Mouse (Mus musculus): ENCODE data around the gene Cacna1i. TPM values are rescaled to one million over a fixed set of nuclear protein-coding genes. Genes with fewer than 3 reads are reported as not detected.

Gene Cacna1i
- polyA plus RNA-seq, 1 experiment from 2014 or later, result 0.32 TPM

DNA sequence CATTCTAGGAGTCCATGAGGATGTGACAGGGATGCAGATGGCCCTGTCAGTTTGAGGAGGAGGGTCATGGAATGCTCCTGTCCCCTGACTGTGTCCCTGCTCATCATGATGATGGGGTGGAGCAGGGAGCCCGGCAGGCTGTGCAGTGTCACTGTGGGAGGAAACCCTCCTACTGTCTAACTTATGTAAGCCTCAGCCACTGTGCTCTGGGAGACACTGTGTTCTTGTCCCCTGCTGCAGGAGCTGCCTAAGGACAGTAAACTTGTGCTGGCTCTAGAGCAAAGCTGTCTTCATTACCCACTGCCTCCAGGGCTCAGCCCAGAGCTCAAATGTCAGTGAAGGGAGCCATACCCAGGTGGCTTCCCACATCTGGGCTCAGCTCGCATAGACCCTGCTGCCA, 131.1 kb downstream of the Cacna1i start:
- no peak overlapping the region for H3K4me3 ChIP-seq (replicated peaks)
- WGBS, result 79% methylated on average over 2 of the region's 2 CpGs
- no peak overlapping the region for H3K9ac ChIP-seq (replicated peaks)
- no peak overlapping the region for H3K27ac ChIP-seq
- no peaks in the 10 kb centered on the region for H3K4me1 ChIP-seq (replicated peaks)
- H3K4me2 ChIP-seq (replicated peaks), result no peak overlapping the region
- no peaks in the 10 kb centered on the region for H3K9me3 ChIP-seq
- H3K36me3 ChIP-seq, result no peaks in the 10 kb centered on the region
- ATAC-seq, result no peak
- H3K27me3 ChIP-seq, result peaks cover 4% of the 10 kb centered on the region; the same call in 1 of the 2 replicates

GRCm38 (mm10) chr15:80430324-80430723, 143.3 kb downstream of the Cacna1i start:
- H3K9me3 ChIP-seq, result no peaks in the 10 kb centered on the region
- 0 out of 2 replicates have a peak, but pooled peaks have one; percentile 48 for ATAC-seq
- no peak overlapping the region for H3K4me2 ChIP-seq (replicated peaks)
- no peak overlapping the region for H3K9ac ChIP-seq (replicated peaks)
- H3K27ac ChIP-seq, result 0 out of 2 replicates have a peak overlapping the region, but pooled peaks have one; percentile 14
- peaks cover 9% of the 10 kb centered on the region; the same call in 1 of the 2 replicates for H3K4me1 ChIP-seq (replicated peaks)
- WGBS, result 59% methylated on average over 11 of the region's 11 CpGs
- H3K36me3 ChIP-seq, result no peaks in the 10 kb centered on the region
- no peak overlapping the region for H3K4me3 ChIP-seq (replicated peaks)
- no peaks in the 10 kb centered on the region for H3K27me3 ChIP-seq

GRCm38 (mm10) chr15:80436961-80437360, 149.9 kb downstream of the Cacna1i start:
- Histone ChIP-seq H3K4me3 (replicated peaks) (no peak overlapping the region), H3K27ac (no peak overlapping the region), H3K27me3 (no peaks in the 10 kb centered on the region), H3K4me2 (replicated peaks) (no peak overlapping the region), H3K36me3 (no peaks in the 10 kb centered on the region), H3K9ac (replicated peaks) (no peak overlapping the region), H3K9me3 (no peaks in the 10 kb centered on the region), H3K4me1 (replicated peaks) (peaks cover 4% of the 10 kb centered on the region)
- WGBS, result 82% methylated on average over 5 of the region's 5 CpGs
- ATAC-seq, result no peak

- no peaks in the 10 kb centered on the region for H3K9me3 ChIP-seq
- no peak for ATAC-seq
- H3K27ac ChIP-seq, result no peak overlapping the region
- no peak overlapping the region for H3K4me3 ChIP-seq (replicated peaks)
- H3K36me3 ChIP-seq, result no peaks in the 10 kb centered on the region
- peaks cover 4% of the 10 kb centered on the region for H3K4me1 ChIP-seq (replicated peaks)
- no peak overlapping the region for H3K4me2 ChIP-seq (replicated peaks)
- H3K27me3 ChIP-seq, result no peaks in the 10 kb centered on the region
- no peak overlapping the region for H3K9ac ChIP-seq (replicated peaks)
- 48% methylated on average over 9 of the region's 9 CpGs for WGBS
Observed at GRCm38 (mm10) chr15:80437996-80438395, 151.0 kb downstream of the Cacna1i start.

GRCm38 (mm10) chr15:80438423-80438822, 151.4 kb downstream of the Cacna1i start:
- H3K9ac ChIP-seq (replicated peaks), result no peak overlapping the region
- H3K4me3 ChIP-seq (replicated peaks), result no peak overlapping the region
- 74% methylated on average over 9 of the region's 9 CpGs for WGBS
- H3K4me2 ChIP-seq (replicated peaks), result no peak overlapping the region
- H3K27me3 ChIP-seq, result no peaks in the 10 kb centered on the region
- no peaks in the 10 kb centered on the region for H3K36me3 ChIP-seq
- 0 out of 2 replicates have a peak, but pooled peaks have one; percentile 45 for ATAC-seq
- peaks cover 4% of the 10 kb centered on the region for H3K4me1 ChIP-seq (replicated peaks)
- H3K9me3 ChIP-seq, result no peaks in the 10 kb centered on the region
- peak overlapping the region; percentile 44; the same call in 1 of the 2 replicates for H3K27ac ChIP-seq

DNA sequence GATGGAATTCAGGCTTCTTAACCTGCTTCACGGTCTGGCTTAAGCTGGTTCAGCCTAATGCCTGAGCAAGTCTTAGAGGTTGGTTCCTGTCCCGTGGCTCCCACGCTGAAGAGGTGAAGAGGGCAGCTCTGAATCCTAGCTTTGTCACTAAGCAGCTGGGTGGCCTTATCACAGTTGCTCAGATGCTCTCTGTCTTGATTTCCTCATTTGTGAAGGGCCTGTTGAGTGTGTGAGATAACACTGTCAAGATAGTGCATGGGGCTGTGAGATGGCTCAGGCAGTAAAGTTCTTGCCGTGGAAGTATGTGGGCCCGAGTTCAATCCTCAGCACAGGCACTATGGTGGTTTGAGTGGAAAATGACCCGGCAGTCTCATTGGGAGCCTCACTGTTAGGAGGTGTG, 153.2 kb downstream of the Cacna1i start:
- H3K27me3 ChIP-seq, result no peaks in the 10 kb centered on the region
- H3K4me2 ChIP-seq (replicated peaks), result no peak overlapping the region
- H3K4me1 ChIP-seq (replicated peaks), result peaks cover 4% of the 10 kb centered on the region
- H3K9me3 ChIP-seq, result no peaks in the 10 kb centered on the region
- no peaks in the 10 kb centered on the region for H3K36me3 ChIP-seq
- no peak overlapping the region for H3K9ac ChIP-seq (replicated peaks)
- ATAC-seq, result no peak
- WGBS, result 89% methylated on average over 6 of the region's 6 CpGs
- no peak overlapping the region for H3K27ac ChIP-seq
- no peak overlapping the region for H3K4me3 ChIP-seq (replicated peaks)

DNA sequence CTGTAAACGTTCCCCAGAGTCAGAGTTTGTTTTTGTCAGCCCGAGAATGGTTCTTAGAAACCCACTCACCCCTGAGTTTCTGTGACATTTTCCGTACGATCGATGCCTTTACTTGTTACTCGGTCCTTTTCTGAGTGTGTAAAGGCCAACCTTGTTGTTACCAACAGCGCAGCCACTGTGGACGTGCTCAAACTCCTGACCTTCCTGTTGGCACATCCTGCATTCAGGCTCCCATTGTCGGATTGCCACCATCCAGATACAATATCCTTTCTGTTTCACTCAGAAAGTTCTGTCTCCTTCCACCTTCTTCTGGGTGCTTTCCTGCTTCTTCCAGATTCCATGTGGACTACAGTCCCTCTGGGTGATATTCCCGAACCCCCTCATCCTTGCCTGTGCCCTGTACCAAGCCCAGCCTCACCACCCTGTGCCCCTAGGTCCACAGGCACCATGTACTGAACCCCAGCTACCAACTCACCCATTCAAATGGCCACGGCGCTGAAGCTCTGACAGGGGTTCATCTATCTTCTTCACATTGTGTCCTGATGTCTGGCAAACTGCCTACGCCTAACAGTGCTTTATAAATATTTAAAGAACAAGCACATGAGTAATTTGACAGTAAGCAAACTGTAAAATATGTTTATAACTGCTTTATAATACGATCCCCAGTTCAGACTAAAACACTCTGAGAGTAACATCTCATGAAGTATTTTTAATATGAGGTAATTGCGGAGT, 159.1 kb downstream of the Cacna1i start:
- no peaks in the 10 kb centered on the region for H3K4me1 ChIP-seq (replicated peaks)
- no peaks in the 10 kb centered on the region for H3K27me3 ChIP-seq
- no peak overlapping the region for H3K9ac ChIP-seq (replicated peaks)
- WGBS, result 83% methylated on average over 15 of the region's 15 CpGs
- no peaks in the 10 kb centered on the region for H3K36me3 ChIP-seq
- no peak overlapping the region for H3K4me3 ChIP-seq (replicated peaks)
- H3K27ac ChIP-seq, result no peak overlapping the region
- ATAC-seq, result no peak
- H3K9me3 ChIP-seq, result no peaks in the 10 kb centered on the region
- H3K4me2 ChIP-seq (replicated peaks), result no peak overlapping the region

Other genes starting within 250 kb of the Cacna1i start
- gene Syngr1, start 195.9 kb upstream of the Cacna1i start, polyA plus RNA-seq (2015; fragmentation: Nextera tagmentation; extraction: Ambion mirVana), result 20.6 and 26.2 TPM in 2 replicates
- 608 and 612 TPM in 2 replicates for gene Rpl3, start 195.4 kb upstream of the Cacna1i start, polyA plus RNA-seq (2015; fragmentation: Nextera tagmentation; extraction: Ambion mirVana)
- 41.1 and 43.0 TPM in 2 replicates for gene Tab1, start 154.1 kb upstream of the Cacna1i start, polyA plus RNA-seq (2015; fragmentation: Nextera tagmentation; extraction: Ambion mirVana)
- 11.4 and 12.3 TPM in 2 replicates for gene Mgat3, start 113.5 kb upstream of the Cacna1i start, polyA plus RNA-seq (2015; fragmentation: Nextera tagmentation; extraction: Ambion mirVana)
- gene Mief1, start 53.2 kb upstream of the Cacna1i start, polyA plus RNA-seq (2015; fragmentation: Nextera tagmentation; extraction: Ambion mirVana), result 42.2 and 43.8 TPM in 2 replicates
- not detected in 2 replicates for gene AC140267.1, start 51.4 kb upstream of the Cacna1i start, polyA plus RNA-seq (2015; fragmentation: Nextera tagmentation; extraction: Ambion mirVana)
- gene Atf4, start 32.1 kb upstream of the Cacna1i start, polyA plus RNA-seq (2015; fragmentation: Nextera tagmentation; extraction: Ambion mirVana), result 133 and 134 TPM in 2 replicates
- gene Rps19bp1, start 22.9 kb upstream of the Cacna1i start, polyA plus RNA-seq (2015; fragmentation: Nextera tagmentation; extraction: Ambion mirVana), result 72.9 and 77.8 TPM in 2 replicates

Measured in midbrain, embryonic 13.5 days (tissue).